Mouse (Mus musculus): ENCODE data around the gene Nr3c2.

DNA sequence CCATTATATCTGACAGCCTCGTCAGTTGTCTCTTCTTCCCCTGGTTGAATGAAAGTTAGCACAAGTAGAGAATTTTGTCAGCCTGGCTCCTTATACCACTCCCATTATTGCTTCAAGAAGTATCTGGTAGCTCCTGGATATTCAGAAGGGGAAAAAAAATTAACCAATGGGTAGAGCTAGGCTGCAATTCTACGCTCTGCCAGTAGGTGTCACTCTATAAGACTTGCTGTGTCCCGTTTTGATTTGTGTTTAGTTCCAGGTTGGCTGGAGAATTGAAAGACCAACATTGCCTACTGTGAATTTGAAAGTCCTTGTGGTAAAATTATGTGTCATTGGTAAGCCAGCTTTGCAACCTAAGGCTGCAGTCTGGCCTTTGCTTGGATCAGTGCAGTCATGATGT is 255.3 kb downstream of the Nr3c2 start:
- TF ChIP-seq EP300 (optimal IDR thresholded peaks at IDR 0.05), result no peak
- peak; percentile 72 for TF ChIP-seq CTCF (IDR thresholded peaks at IDR 0.05; ENCODE audit: low read depth)
